Mouse (Mus musculus) cerebellum, adult 11-12 months (tissue): ENCODE data around the gene Hist2h4.
"Not testable (repeated sequence)": the region's sequence is repeated elsewhere in the genome, so short reads cannot be mapped to it uniquely, and the experiment has no call there.

Experiments
- DNase-seq: peaks from one replicate; pipeline ENCODE4 v3.0.0; 2022

Hist2h4 gene

GRCm38 (mm10) chr3:96268776-96269378 lies 5.8 kb upstream of the Hist2h4 start:
- peak; percentile 68 for DNase-seq

- peak; percentile 85 for DNase-seq
Observed at GRCm38 (mm10) chr3:96268051-96268775, 5.1 kb upstream of the Hist2h4 start, which contains the start of gene Hist2h3b. Gene Hist2h3b (plus strand): TSS chr3:96268654.

DNA sequence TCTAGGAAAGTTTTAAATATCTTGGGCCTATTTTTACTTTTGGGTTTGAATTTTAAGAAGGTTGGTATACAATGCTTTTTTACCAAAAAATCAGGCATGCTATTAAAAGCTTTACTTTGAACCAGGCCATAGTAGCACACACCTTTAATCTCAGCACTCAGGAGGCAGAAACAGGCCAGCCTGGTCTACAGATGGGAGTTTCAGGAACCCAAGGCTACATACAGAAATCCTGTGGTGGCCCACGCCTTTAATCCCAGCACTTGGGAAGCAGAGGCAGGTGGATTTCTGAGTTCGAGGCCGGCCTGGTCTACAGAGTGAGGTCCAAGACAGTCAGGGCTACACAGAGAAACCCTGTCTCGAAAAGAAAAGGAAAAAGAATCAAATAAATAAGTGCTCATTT lies 4.4 kb upstream of the Hist2h4 start:
- DNase-seq: no peak

GRCm38 (mm10) chr3:96266132-96266710 lies 3.1 kb upstream of the Hist2h4 start:
- DNase-seq: no peak

- DNase-seq: peak; percentile 32
Observed at GRCm38 (mm10) chr3:96264404-96264949, 1.4 kb upstream of the Hist2h4 start.

DNA sequence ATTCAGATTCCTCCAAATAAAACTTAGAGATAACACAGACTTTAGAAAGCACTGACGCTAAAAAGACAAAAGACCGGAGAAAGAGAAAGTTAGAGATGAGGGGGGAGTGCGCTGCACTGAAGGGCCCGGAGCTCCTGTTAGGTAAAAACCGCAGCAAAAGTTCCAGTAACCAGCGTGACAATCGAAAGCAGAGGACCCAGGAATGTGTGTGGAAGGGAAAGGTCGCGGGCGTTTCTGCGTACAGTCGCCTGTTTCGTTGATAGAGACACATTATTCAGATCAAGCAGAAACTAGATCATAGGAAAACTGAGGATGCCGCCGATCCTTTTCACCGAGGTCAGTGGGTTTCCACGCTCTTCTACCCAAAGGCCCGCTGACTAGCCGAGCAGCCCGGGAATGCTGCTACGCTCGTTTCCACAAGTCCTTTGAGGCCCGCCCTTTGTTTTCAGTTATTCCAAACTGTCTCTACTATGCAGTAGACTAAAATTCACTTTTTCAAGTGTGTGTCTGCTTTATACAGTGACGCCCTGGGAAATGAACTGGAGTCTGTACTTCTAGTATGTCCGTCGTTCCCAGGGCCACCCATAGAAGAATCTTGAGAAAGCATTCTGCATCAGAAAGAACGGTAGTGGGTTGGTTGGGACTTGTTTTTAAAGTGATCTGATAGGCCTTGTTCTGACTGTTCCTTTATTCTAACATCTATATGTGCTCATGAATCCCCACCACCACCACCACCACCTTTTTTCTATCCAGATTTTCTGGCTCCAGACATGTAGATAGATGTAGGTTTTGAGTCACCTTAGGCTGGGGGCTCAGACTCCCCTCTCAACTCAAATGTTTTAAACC lies 670 bp upstream of the Hist2h4 start:
- DNase-seq: peak; percentile 58

DNA sequence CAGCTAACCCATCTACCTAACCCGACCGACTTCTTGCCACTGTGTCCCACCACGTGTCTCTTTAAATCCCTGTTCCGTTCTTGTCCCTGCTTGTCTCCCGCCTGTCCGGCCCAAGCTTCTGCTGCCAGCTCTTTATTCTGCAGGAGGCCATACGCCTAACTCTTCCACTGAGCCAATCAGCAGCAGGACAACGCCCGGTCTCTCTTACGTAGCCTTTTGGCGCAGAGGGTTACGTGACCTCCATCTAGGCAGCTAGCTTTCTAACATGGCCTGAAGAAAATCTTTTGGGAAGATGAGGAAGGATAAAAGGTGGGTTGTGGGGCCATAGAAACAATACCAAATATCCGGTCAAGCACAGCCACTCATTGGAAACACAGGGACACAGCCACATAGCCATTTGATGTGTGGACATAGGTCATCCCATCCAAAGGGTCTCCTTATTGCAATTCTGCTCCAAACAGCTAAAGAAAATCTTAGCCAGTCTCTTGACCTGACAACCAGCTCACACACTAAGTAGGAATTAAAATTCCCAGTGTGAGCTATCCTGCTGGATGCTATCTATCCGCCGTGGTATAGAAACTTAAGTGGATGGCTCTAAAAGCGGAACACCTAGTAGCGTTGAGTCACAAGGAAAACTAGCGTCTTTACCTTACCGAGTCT lies 765 bp downstream of the Hist2h4 start:
- DNase-seq: peak; percentile 95

DNA sequence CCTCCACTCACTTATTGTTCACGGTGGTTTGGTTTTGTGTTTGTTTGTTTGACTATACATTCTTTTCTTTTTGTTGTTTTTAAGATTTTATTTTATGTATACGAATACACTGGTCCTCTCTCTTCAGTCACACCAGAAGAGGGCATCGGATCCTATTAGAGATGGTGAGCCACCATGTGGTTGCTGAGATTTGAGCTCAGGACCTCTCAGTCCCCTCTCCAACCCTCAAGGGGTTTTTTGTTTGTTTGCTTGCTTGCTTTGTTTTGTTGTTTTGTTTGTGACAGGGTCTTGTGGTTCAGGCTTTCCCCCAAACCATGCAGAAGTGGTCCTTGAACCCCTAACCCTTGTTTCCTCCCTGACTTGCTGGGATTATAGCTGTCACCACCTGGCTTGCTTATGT lies 1.5 kb downstream of the Hist2h4 start:
- DNase-seq: no peak

- DNase-seq: no peak
Observed at GRCm38 (mm10) chr3:96260220-96260619, 2.9 kb downstream of the Hist2h4 start.

DNA sequence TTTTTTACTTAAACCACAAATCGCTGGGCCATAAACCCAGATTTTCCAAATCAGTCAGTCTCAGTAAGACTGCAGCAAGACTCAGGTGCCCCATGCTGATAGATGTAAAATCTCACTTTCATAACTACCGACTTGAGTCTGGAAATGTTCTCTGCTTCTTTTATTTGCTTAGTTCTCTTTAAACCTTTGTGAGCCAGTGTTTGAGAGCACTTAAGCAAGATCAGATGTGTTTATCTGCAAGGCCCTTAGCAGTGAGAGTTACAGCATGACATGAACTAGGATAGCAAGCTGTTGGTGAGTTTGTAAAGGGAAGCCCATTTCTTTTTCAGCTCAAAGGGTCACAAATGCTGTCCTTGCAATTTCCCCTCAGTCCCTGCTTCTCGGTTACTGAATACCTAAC lies 5.9 kb downstream of the Hist2h4 start:
- no peak for DNase-seq

DNA sequence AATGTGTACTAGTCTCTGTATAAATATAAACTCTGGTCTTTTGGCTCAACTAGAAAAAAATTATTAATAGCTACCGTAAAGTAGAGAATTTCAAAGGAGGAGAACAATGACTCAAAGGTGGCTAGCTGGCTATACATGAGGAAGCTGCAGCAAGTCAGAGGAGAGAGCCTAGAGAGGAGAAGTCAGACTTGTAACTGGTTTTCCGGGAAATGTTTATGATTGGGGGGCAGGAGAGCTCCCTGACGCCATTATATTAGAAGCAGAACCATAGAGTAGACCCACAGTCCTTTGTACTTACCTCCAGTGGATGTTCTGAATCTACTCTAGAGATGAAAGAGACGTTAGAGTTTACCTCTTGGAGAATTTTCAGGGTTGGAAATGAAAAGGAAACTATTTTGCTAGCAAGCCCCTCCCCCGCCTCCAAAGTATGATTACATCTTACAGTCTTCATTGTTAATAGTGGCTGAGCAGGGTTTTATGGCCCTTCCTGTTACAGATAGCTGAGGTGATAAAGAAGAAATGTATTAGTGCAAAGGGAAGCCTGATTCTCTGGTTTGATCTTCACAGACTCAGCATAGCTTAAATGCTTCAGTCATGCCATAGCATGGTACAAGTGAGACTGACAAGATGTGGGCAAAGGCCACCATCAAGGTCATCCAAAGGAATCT lies 7.1 kb downstream of the Hist2h4 start:
- DNase-seq: no peak

GRCm38 (mm10) chr3:96254683-96255355 lies 8.3 kb downstream of the Hist2h4 start:
- no peak for DNase-seq

DNA sequence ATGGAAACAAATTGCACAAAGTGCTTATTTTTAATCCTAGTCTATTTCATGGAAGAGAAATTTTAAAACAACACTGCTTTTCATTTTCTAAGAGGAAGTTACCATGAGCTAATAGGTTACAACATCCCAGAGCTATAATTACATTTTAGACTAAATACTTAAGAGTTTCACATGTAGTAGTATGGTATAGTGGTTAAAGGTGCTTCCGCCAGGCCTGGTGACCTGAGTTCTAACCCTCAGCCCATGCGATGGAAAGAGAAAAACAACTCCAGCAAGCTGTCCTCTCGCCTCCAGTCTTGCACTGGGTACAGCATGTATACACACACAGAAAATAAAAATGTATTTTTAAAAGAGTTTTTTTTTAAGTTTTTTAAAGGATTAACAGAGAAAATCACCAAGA lies 11.3 kb downstream of the Hist2h4 start:
- DNase-seq: no peak

DNA sequence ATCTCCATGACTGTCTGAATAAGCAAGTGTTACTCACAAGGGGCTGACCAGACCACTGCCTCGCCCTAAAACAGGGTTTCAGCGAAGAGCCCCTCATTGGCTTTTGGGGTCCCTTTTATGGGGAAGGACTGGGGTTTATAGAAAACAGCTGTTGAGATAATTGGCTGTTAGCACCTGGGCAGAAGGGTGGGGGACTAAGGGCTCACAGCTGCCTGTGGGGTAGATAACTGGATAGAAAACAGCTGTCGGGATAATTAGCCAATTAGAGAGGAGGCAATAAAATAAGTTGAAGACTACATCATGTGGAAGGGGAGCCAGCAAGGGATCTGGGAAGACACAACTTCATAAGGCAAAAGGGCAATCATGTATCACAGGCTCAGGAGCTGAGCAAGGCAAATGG lies 12.2 kb downstream of the Hist2h4 start:
- no peak for DNase-seq

- DNase-seq: no peak
Observed at GRCm38 (mm10) chr3:96249034-96249345, 14.1 kb downstream of the Hist2h4 start.

GRCm38 (mm10) chr3:96248141-96249033 lies 14.7 kb downstream of the Hist2h4 start:
- no peak for DNase-seq

GRCm38 (mm10) chr3:96247356-96248140 lies 15.6 kb downstream of the Hist2h4 start:
- no peak for DNase-seq

DNA sequence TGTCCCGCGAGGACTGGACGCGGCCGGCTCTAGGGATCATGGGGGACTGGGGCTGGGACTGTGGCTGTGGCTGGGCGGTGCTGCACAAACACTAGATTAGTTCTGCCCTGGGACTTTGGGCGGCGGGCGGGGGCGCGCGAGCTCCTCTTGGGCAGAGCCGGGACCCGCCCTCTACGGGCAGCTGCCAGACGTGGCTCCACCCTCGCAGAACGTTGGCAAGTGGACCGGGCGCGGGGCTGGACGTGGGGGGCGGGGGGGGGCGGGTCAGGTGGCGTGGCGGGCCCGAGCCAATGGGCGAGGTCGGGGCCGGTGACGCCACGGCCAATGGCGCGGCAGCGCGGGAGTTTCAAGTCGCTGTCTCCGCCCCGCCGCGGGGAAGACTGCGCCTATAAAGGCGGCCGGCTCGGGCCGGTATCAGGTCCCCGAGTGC lies 16.7 kb downstream of the Hist2h4 start, which contains the start of gene Hist2h3c1:
Hist2h3c1 (plus strand) TSS at position 259 of the 430 bp plus-strand sequence.
- DNase-seq: not testable (repeated sequence)

- DNase-seq: not testable (repeated sequence)
Observed at GRCm38 (mm10) chr3:96246018-96246417, 17.1 kb downstream of the Hist2h4 start.
